Mouse (Mus musculus) heart, embryonic 10.5 days (tissue): ENCODE data around the gene Arrdc4. TPM values are rescaled to one million over a fixed set of nuclear protein-coding genes. Genes with fewer than 3 reads are reported as not detected.

Source experiments
- DNase-seq: peaks from one replicate; pipeline ENCODE4 v3.0.0-alpha.2; 2017; ENCODE audit warnings: low spot score
- H3K27ac ChIP-seq: fragments of 300-500 bp; sonication (generic); 2 replicates; pipeline ENCODE4 v1.5.1; 2016; ENCODE audit warnings: mild to moderate bottlenecking
- H3K27me3 ChIP-seq: fragments of 300-500 bp; sonication (generic); 2 replicates; pipeline ENCODE4 v1.6.1; 2016; ENCODE audit warnings: mild to moderate bottlenecking; ENCODE audit not compliant: poor library complexity, insufficient read depth, severe bottlenecking
- H3K36me3 ChIP-seq: fragments of 300-500 bp; sonication (generic); 2 replicates; pipeline ENCODE4 v1.6.1; 2016; ENCODE audit warnings: mild to moderate bottlenecking, moderate library complexity
- H3K4me1 ChIP-seq: fragments of 300-500 bp; sonication (generic); 2 replicates; pipeline ENCODE4 v1.6.1; 2016; ENCODE audit warnings: mild to moderate bottlenecking
- H3K4me3 ChIP-seq: fragments of 300-500 bp; sonication (generic); 2 replicates; pipeline ENCODE4 v1.5.1; 2016; ENCODE audit warnings: mild to moderate bottlenecking, moderate library complexity
- H3K9me3 ChIP-seq: fragments of 300-500 bp; sonication (generic); 2 replicates; pipeline ENCODE4 v1.6.1; 2016; ENCODE audit warnings: mild to moderate bottlenecking, moderate library complexity
- WGBS: fragments of 180-500 bp; shearing (Covaris S2); methylation state at CpG from one replicate; pipeline ENCODE4 v1.1.7; 2016; 5-methylcytosine and 5-hydroxymethylcytosine counted together
- polyA plus RNA-seq: library from polyadenylated mRNA; unstranded; fragments of >200 nt; fragmentation: Nextera tagmentation; extraction: Ambion mirVana; gene quantifications from 2 replicates; pipeline ENCODE4 v1.2.1, GENCODE M21; 2016

Arrdc4 gene
- polyA plus RNA-seq, result 15.2 and 15.9 TPM in 2 replicates

DNA sequence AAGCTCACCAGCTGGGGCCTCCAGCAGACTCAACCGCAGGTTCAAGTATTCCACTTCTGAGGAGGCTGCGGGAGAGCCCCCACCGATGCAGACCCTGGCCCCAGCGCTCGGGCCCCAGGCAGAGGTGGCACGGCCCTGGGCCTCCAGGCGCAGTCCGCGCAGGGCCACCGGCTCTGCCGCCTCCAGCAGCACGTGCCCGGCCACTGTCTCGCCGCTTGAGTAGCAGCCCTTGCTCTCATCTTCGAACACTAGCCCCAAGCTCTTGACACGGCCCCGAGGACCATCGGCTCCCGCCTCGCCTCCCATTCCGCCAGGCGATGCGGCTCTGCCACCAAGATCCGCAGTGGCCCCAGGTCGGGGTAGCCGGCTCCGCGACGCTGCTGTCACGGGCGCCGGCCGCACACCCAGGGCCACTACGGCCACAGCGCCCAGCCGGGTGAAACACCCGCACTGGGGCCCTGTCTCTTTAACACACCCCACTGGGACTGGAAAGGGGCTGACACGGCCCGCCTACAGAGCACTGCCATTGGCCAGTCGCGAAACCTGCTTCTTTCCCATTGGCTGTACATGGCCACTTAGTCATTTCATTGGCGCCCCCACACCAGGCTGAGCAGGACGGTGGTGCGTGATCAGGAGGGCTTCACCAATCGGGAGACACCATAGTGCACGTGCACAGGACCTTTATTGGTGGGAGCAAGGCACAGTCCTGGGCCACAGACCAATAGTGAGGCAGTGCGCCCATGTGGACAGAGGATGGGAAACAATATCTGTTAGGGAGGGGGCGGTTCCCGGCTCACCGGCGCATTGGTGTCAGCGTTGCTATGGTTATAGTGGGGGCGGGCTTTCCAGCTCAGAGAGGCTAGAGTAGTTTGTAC, at the start of gene Arrdc4:
TSS of gene Arrdc4 (minus strand) at position 481 of the 875 bp plus-strand sequence.
- Histone ChIP-seq H3K27ac (peak within 1 kb of the TSS; percentile 90), H3K36me3 (peaks cover 9% of the 10 kb centered on the region), H3K27me3 (no peaks in the 10 kb centered on the region), H3K9me3 (no peaks in the 10 kb centered on the region; the same call in 1 of the 2 replicates), H3K4me1 (peaks cover 19% of the 10 kb centered on the region), H3K4me3 (peak within 1 kb of the TSS; percentile 82)
- WGBS, result under 1% methylated on average over 54 of the region's 54 CpGs
- peak; percentile 99 for DNase-seq

DNA sequence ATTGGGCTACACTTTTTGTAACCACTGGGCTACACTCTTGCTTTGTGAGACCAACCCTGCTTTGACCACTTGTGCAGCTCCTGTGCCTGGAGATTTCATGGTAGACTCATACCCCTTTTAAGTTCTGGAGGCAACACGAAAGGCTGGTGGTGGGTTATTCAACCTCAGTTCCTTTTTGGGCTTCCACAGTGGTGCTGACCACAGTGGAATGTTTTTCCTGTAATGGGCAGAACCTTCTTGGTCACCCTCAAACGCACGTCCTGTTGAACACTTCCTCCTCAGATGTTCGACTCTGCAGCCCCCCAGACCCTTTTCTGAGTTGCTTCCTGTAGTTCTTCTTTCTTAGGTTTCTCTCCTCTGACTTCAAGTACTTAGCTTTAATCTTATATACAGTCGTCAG, 46.5 kb upstream of the Arrdc4 start:
- 70% methylated on average over 5 of the region's 5 CpGs for WGBS

DNA sequence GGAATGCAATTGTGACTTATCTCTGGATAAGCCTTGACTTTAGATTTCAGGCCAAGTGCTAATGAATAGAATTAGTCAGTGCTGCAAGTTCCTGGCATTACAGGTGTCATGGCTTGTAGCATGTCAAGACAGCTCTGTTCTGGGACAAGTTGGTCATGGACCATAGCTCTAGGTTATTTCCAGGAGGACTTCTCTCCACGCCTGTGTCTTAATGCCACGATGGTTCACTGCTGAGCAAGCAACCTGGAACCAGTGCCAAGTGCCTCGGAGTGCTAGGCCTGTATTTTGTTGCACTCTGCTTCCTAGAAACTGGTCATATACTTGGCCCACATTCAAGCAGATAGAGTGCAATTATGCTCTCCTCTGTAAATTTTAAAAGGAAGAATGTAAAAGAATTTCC, 39.7 kb upstream of the Arrdc4 start:
- no peaks in the 10 kb centered on the region for H3K27me3 ChIP-seq
- WGBS, result 89% methylated on average over 3 of the region's 3 CpGs
- H3K4me1 ChIP-seq, result no peaks in the 10 kb centered on the region
- no peak for DNase-seq
- no peak overlapping the region for H3K27ac ChIP-seq
- H3K4me3 ChIP-seq, result no peak overlapping the region
- H3K9me3 ChIP-seq, result no peaks in the 10 kb centered on the region
- no peaks in the 10 kb centered on the region for H3K36me3 ChIP-seq

More for the DNA sequence above, 46.5 kb upstream of the Arrdc4 start:
- 0 out of 2 replicates have a peak, but pooled peaks cover 3% of the 10 kb centered on the region for H3K4me1 ChIP-seq
- no peak for DNase-seq
- H3K27ac ChIP-seq, result no peak overlapping the region
- H3K4me3 ChIP-seq, result no peak overlapping the region
- H3K9me3 ChIP-seq, result no peaks in the 10 kb centered on the region
- no peaks in the 10 kb centered on the region for H3K36me3 ChIP-seq
- no peaks in the 10 kb centered on the region for H3K27me3 ChIP-seq

- H3K36me3 ChIP-seq, result no peaks in the 10 kb centered on the region
- no peak overlapping the region for H3K4me3 ChIP-seq
- no peaks in the 10 kb centered on the region for H3K4me1 ChIP-seq
- DNase-seq, result no peak
- H3K9me3 ChIP-seq, result no peaks in the 10 kb centered on the region
- H3K27ac ChIP-seq, result no peak overlapping the region
- 67% methylated on average over 2 of the region's 2 CpGs for WGBS
- no peaks in the 10 kb centered on the region for H3K27me3 ChIP-seq
These were observed 22.7 kb upstream of the Arrdc4 start for GRCm38 (mm10) chr7:68771757-68772094.

DNA sequence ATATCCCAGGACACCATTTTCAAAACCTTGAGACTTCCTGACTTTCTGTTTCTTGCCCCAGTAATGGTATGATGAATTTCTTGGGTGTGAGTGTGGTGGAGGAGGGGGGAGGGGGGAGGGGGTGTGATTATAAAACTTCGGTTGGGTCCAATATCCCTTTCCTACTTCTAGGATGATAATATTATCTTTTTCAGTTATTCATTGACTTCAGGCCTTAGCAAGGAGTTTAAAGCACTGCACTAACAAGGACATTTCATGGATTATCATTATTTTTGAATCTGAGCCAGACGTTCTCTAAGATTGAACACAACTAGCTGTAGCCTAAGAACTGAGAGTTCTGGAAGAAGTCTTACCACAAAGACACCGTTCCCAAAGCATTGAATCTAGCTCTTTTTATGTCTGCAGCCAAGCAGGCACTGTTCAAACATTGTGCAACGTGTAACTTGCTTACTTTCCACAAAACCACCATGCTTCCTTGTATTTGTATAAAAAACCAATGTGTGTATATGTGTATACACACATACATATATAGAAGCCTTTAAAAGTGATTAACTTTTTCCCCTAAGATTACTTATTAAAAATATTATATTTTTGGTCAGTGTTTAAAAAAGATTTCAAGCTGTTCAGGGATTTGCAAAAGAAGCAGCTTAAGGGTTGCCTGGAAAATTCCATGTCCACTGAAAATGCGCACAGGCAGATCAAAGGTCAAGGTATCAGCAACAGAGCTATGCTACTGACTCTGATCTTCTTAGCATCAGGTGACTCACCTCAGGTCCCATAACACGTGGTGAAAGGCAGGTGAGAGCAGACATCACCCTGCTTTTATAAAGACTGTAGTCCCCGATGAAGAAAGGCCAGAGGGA, 22.1 kb upstream of the Arrdc4 start:
- no peaks in the 10 kb centered on the region for H3K36me3 ChIP-seq
- no peaks in the 10 kb centered on the region for H3K27me3 ChIP-seq
- H3K27ac ChIP-seq, result no peak overlapping the region
- WGBS, result 71% methylated on average over 7 of the region's 7 CpGs
- H3K9me3 ChIP-seq, result no peaks in the 10 kb centered on the region
- H3K4me1 ChIP-seq, result no peaks in the 10 kb centered on the region
- no peak for DNase-seq
- H3K4me3 ChIP-seq, result no peak overlapping the region

DNA sequence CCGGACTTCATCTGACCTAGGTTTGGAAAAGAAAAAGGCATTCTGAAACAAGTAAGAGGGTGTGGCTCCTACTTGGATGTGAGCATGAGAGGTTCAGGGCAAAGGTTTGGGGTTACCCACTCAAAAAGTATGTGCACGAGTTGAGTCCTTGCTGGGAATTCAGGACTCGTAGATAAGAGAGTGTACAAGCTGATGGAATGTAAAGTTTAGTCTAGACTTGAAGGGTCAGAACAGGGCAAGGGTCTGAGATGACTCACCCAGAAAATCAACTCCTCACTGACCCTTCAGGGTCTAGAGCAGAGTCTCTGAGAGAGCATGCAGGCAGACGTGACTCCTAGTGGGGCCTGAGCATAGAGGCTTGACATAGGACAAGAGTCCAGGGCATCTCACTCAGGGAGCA, 16.9 kb upstream of the Arrdc4 start:
- H3K27me3 ChIP-seq, result no peaks in the 10 kb centered on the region
- H3K4me1 ChIP-seq, result no peaks in the 10 kb centered on the region
- H3K36me3 ChIP-seq, result no peaks in the 10 kb centered on the region
- H3K9me3 ChIP-seq, result no peaks in the 10 kb centered on the region
- 63% methylated on average over 4 of the region's 4 CpGs for WGBS
- no peak overlapping the region for H3K4me3 ChIP-seq
- no peak overlapping the region for H3K27ac ChIP-seq
- DNase-seq, result no peak

DNA sequence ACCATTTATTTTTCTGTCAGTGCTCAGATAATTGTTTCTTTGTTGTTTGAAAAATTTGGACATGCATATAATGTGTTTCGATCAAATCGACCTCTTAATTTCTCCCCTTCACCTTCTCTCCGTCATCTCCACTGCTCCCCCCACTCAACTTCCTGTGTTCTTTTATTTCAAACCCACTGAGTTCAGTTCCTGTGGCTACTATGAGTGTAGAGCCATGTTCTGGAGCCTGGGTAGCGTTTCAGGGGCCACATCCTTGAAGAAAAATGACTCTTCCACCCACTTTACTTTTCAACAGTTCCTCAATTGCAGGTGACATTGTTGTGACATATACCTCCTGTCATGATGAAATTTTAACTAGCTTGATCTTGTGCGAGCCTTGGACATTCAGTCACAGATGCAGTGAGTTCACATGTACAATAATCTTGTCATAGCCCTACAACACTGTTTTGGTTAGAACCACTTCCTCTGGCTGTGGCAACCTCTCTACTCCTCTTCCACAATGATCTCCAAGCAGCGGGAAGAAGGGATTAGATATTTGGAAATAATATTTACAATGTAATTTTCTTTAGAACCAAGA, 10.2 kb upstream of the Arrdc4 start:
- no peak overlapping the region for H3K27ac ChIP-seq
- no peaks in the 10 kb centered on the region for H3K27me3 ChIP-seq
- no peak for DNase-seq
- H3K4me1 ChIP-seq, result no peaks in the 10 kb centered on the region
- 74% methylated on average over 6 of the region's 6 CpGs for WGBS
- no peaks in the 10 kb centered on the region for H3K36me3 ChIP-seq
- H3K9me3 ChIP-seq, result no peaks in the 10 kb centered on the region
- H3K4me3 ChIP-seq, result no peak overlapping the region

GRCm38 (mm10) chr7:68756656-68757204, 7.7 kb upstream of the Arrdc4 start:
- no peak overlapping the region for H3K4me3 ChIP-seq
- H3K4me1 ChIP-seq, result no peaks in the 10 kb centered on the region
- peak; percentile 68 for DNase-seq
- H3K27ac ChIP-seq, result no peak overlapping the region
- WGBS, result 88% methylated on average over 6 of the region's 6 CpGs
- no peaks in the 10 kb centered on the region for H3K36me3 ChIP-seq
- H3K9me3 ChIP-seq, result no peaks in the 10 kb centered on the region
- no peaks in the 10 kb centered on the region for H3K27me3 ChIP-seq

DNA sequence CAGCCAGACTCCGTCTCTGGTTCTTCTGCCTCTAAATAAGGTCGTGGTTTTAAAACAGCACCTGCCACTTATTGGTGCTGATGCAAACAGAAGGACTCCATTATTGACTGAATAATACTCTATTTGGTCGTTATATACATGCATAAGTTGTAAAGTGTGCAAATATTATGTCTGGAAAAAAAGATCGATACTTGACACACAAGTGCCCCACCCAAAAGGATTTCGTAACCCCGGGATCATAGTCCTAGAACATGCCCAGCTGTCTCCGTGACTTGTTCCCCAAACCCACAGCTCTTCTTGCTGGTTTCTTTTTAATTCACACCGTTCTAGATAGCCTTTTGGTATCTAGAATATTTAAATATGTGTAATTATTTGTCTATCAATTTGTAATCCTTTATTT, 878 bp upstream of the Arrdc4 start:
- H3K4me1 ChIP-seq, result peaks cover 19% of the 10 kb centered on the region
- no peaks in the 10 kb centered on the region; the same call in 1 of the 2 replicates for H3K9me3 ChIP-seq
- no peaks in the 10 kb centered on the region for H3K36me3 ChIP-seq
- H3K4me3 ChIP-seq, result peak overlapping the region; percentile 82; the same call in 1 of the 2 replicates
- DNase-seq, result peak; percentile 64
- no peaks in the 10 kb centered on the region for H3K27me3 ChIP-seq
- H3K27ac ChIP-seq, result peak overlapping the region; percentile 44; the same call in 1 of the 2 replicates
- WGBS, result 73% methylated on average over 8 of the region's 8 CpGs

DNA sequence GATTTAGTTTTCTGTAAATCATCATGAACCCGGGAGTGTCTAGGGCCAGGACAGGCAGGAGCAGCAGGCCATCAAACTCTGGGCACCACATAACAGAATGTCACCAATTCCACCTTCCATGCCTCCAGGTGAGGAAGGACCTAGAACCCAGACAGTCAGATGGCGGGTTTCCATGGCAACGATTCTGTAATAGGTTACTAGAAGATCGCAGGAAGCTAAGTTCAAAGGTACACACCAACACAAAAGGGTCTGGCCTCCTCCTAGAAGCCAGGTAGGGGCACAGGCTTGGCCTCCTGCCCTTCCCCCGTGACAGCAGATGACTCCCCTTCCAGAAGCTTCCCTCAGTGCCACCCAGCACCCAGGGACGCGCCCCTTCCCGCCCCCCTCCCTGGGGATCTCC, 680 bp downstream of the Arrdc4 start:
- Histone ChIP-seq H3K36me3 (peaks cover 12% of the 10 kb centered on the region), H3K4me3 (peak overlapping the region; percentile 82), H3K9me3 (no peaks in the 10 kb centered on the region; the same call in 1 of the 2 replicates), H3K4me1 (peaks cover 19% of the 10 kb centered on the region), H3K27ac (peak overlapping the region; percentile 90), H3K27me3 (no peaks in the 10 kb centered on the region)
- WGBS, result 21% methylated on average over 8 of the region's 8 CpGs
- no peak for DNase-seq

- 82% methylated on average over 9 of the region's 9 CpGs for WGBS
- Histone ChIP-seq H3K4me1 (peaks cover 16% of the 10 kb centered on the region), H3K36me3 (peaks cover 48% of the 10 kb centered on the region), H3K27me3 (no peaks in the 10 kb centered on the region), H3K9me3 (no peaks in the 10 kb centered on the region; the same call in 1 of the 2 replicates), H3K4me3 (no peak overlapping the region), H3K27ac (no peak overlapping the region)
- DNase-seq, result no peak
These were observed 4.4 kb downstream of the Arrdc4 start for GRCm38 (mm10) chr7:68744616-68745015.

DNA sequence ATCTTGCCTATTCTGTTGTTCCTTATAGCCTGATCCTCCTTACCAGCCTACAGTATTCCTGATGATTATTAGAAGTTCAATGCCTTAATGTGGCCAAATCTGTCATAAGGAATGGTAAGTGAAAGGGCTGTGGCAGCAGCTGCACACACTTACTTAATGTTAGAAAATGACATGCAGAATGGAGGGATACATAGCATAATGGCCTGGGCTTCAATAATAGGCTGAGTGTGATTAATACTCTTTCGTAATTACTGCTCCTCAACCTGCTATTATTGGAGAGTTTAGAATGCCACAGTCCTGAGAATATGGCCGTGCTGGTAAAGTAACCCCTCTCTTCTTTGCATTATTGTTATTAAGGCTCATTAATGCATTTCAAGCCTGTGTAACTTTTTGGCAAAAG, 4.8 kb downstream of the Arrdc4 start:
- H3K27ac ChIP-seq, result no peak overlapping the region
- DNase-seq, result no peak
- 95% methylated on average over 2 of the region's 2 CpGs for WGBS
- H3K4me3 ChIP-seq, result no peak overlapping the region
- peaks cover 52% of the 10 kb centered on the region for H3K36me3 ChIP-seq
- no peaks in the 10 kb centered on the region for H3K27me3 ChIP-seq
- no peaks in the 10 kb centered on the region; the same call in 1 of the 2 replicates for H3K9me3 ChIP-seq
- H3K4me1 ChIP-seq, result peaks cover 14% of the 10 kb centered on the region
